Mouse (Mus musculus) heart, adult 10 weeks (tissue): ENCODE data around the gene Rnf227. TPM values are rescaled to one million over a fixed set of nuclear protein-coding genes. Genes with fewer than 3 reads are reported as not detected.

ENCODE experiments used
- polyA plus RNA-seq: library from polyadenylated mRNA; stranded (reverse); fragments of 350-450 nt; fragmentation: Illumina TruSeq; extraction: RNeasy Lipid Tissue Mini Kit (QIAGEN cat#74804); gene quantifications from one replicate; pipeline ENCODE4 v1.2.3, GENCODE M21; 2014; ENCODE audit warnings: low read depth, low replicate concordance

The Rnf227 gene
- 0.47 TPM for polyA plus RNA-seq

GRCm38 (mm10) chr11:69340161-69341131, at the start of gene Rnf227:
Gene Rnf227, plus strand, starts transcription at chr11:69340461.

GRCm38 (mm10) chr11:69323667-69324111, 16.6 kb upstream of the Rnf227 start, which contains the start of the genes Cntrob and Trappc1:
Gene Cntrob, minus strand, starts transcription at chr11:69323775.
Gene Trappc1, plus strand, starts transcription at chr11:69323980.

GRCm38 (mm10) chr11:69325628-69326407, 14.4 kb upstream of the Rnf227 start, which contains the start of gene Kcnab3:
Gene Kcnab3, plus strand, starts transcription at chr11:69326258.

GRCm38 (mm10) chr11:69369215-69369989, 29.1 kb downstream of the Rnf227 start, which contains the start of gene Chd3:
Gene Chd3, minus strand, starts transcription at chr11:69369406.

Other genes with a start within 250 kb of the Rnf227 start
- gene Per1, start 245.2 kb upstream of the Rnf227 start, polyA plus RNA-seq: 22.2 TPM
- gene Hes7, start 220.1 kb upstream of the Rnf227 start, polyA plus RNA-seq: not detected
- 0.39 TPM for gene 9130213A22Rik, start 217.9 kb upstream of the Rnf227 start, polyA plus RNA-seq
- not detected for gene Aloxe3, start 214.6 kb upstream of the Rnf227 start, polyA plus RNA-seq
- gene Alox12b, start 183.5 kb upstream of the Rnf227 start, polyA plus RNA-seq: not detected
- 1.6 TPM for gene Alox8, start 142.6 kb upstream of the Rnf227 start, polyA plus RNA-seq
- 0.05 TPM for gene Gucy2e, start 103.4 kb upstream of the Rnf227 start, polyA plus RNA-seq
- 6.1 TPM for gene Cntrob, start 16.7 kb upstream of the Rnf227 start, polyA plus RNA-seq
- 82.5 TPM for gene Trappc1, start 16.5 kb upstream of the Rnf227 start, polyA plus RNA-seq
- gene Kcnab3, start 14.2 kb upstream of the Rnf227 start, polyA plus RNA-seq: 0.26 TPM
- gene Chd3, start 28.9 kb downstream of the Rnf227 start, polyA plus RNA-seq: 19.5 TPM
- gene Naa38, start 55.0 kb downstream of the Rnf227 start, polyA plus RNA-seq: 87.6 TPM
- gene Cyb5d1, start 55.2 kb downstream of the Rnf227 start, polyA plus RNA-seq: 35.3 TPM
- gene Tmem88, start 57.8 kb downstream of the Rnf227 start, polyA plus RNA-seq: 16.4 TPM
- 15.3 TPM for gene Kdm6b, start 73.2 kb downstream of the Rnf227 start, polyA plus RNA-seq
- 0.13 TPM for gene Dnah2, start 208.6 kb downstream of the Rnf227 start, polyA plus RNA-seq
- gene Efnb3, start 219.7 kb downstream of the Rnf227 start, polyA plus RNA-seq: 54.0 TPM
- 7.1 TPM for gene Wrap53, start 239.8 kb downstream of the Rnf227 start, polyA plus RNA-seq
- 15.7 TPM for gene Trp53, start 239.9 kb downstream of the Rnf227 start, polyA plus RNA-seq